ENCODE assay signal across 16 mouse cellular contexts in genomic region chr10:6597256-6597655, GRCm38 (mm10).
"Had no signal": no experiment of that assay in that cellular context is flagged by ENCODE, and none has a peak within 500 bp of the region (broad histone marks: within the 10 kb centered on the region; RNA-seq: fewer than 3 reads in every experiment).

No protein-coding gene starts in this region.

- DNase-seq: gastrocnemius, adult 2 months; gastrocnemius, postnatal 10 days; gastrocnemius, postnatal 25 days; heart, adult 18-20 months; heart, postnatal 14 days; heart, postnatal 36 days; kidney, adult 11 months; kidney, adult 2 months; kidney, adult 9 months; kidney, postnatal 14 days; kidney, postnatal 36 days; layer of hippocampus, adult 9-11 months; layer of hippocampus, postnatal 36 days; liver, embryonic 13.5 days had no signal

- ATAC-seq: hindbrain, postnatal 0 days; intestine, embryonic 16.5 days had no signal
